Mouse (Mus musculus) gastrocnemius, postnatal 36 days (tissue): ENCODE results near the gene Prpf38a. TPM values are rescaled to one million over a fixed set of nuclear protein-coding genes. Genes with fewer than 3 reads are reported as not detected.
A peak's percentile ranks its signal among the peaks of the same experiment; 100 is the strongest.

Source experiments
- DNase-seq, 2 experiments: peaks; one replicate each; pipeline ENCODE4 v3.0.0; 2022
- intact Hi-C: fragments of 180-260 bp; cut with DNase I; formaldehyde crosslinking; loops from one replicate; pipeline ENCODE4 v1.15.1; 2025
- long read RNA-seq, 2 experiments: library from polyadenylated mRNA; stranded (forward); transcript quantifications; one replicate each; pipeline ENCODE4 v2.0.0; 2021
- total RNA-seq, 2 experiments: library from RNA; stranded (reverse); gene quantifications; 2 replicates each; pipeline ENCODE4 v1.2.3; 2021

Prpf38a gene
- total RNA-seq: 10 to 100 TPM in 1 of 2 experiments, 1 to 10 TPM in 1; 9.5 to 13.9 TPM
- long read RNA-seq, experiment 1, transcript Prpf38a-201 (10 exons, 1,516 nt): major isoform, 11 of 13 reads
- long read RNA-seq, experiment 1, partial matches to known transcripts: 2 of 13 reads
- long read RNA-seq, experiment 1, other reads (novel, unspliced or antisense): 0 of 13 reads
- long read RNA-seq, experiment 2, transcript Prpf38a-201 (10 exons, 1,516 nt): major isoform, 16 of 16 reads
- long read RNA-seq, experiment 2, partial matches to known transcripts: 0 of 16 reads
- long read RNA-seq, experiment 2, other reads (novel, unspliced or antisense): 0 of 16 reads

DNA sequence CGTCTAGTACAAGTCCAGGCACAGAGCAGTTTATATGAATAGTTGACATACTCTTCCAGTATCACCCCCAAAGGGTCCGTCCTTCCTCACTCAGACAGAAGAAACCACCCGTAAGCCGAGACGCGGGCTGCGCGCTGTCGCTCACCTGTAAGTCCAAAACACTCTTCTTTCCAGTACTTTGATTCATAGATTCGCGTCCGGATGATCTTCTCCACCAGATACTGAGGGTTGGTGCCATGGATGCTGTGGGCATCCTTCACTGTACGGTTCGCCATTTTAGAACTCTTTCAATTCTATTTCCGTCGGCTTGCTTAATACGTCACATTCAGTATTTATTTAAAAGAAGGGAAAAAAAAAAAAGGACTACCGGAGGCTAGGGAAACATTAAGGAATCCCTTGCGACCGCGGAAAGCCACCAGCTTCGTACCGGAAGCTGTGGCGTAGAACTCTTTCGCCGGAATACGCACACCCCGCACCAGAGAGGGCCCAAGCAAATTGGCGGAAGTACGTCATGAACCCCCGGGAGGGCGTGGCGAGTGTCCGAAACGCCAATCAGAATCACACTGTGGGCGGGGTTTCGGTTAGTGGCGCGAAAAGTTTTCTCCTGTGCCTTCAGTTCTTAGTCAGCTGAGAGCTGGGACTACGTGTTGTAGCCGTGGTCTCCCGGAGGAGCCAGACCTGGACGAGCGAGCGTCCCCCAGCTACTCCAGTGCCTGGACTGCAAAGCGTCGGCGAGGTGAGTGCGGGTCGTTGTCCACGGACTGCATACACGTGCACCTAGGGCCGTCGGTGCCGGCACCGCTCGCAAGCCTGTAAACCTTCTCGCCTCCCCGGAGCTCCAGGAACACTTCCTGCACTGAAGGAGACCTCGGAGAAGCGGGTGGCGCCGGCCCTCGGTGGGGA is at the start of gene Prpf38a, which contains the start of gene Orc1:
Prpf38a (minus strand) TSS at position 497 of the 903 bp plus-strand sequence.
Orc1 (plus strand) TSS at position 584 of the 903 bp plus-strand sequence.
- intact Hi-C loops: no loop called here
- DNase-seq: peak; percentile 94 to 97

DNA sequence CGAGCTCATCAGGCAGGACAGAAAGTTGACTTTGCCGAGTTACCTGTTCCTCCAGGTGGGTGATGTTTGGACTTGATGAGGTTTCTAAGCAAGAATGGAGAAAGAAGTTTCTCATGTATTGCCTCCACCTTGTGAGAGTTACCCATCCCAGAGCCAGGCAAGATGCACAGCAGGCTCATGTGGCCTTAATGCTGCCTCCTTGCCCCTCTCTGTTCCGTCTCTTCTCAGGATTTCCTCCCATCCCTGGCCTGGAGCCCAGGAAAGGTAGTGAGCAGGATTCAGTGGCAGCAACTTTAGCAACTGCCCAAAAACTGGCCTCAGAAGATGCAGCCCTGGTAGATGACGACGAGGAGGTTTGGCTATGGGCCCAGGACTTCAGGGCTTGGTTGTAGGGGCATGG is 47.9 kb upstream of the Prpf38a start:
- DNase-seq: no peak
- intact Hi-C loops: no loop called here

- intact Hi-C loops: no loop called here
- DNase-seq: no peak
These were observed 42.4 kb upstream of the Prpf38a start for GRCm38 (mm10) chr4:108621504-108621903.

- no peak for DNase-seq
- intact Hi-C loops: no loop called here
These were observed 41.4 kb upstream of the Prpf38a start for GRCm38 (mm10) chr4:108620536-108620935.

DNA sequence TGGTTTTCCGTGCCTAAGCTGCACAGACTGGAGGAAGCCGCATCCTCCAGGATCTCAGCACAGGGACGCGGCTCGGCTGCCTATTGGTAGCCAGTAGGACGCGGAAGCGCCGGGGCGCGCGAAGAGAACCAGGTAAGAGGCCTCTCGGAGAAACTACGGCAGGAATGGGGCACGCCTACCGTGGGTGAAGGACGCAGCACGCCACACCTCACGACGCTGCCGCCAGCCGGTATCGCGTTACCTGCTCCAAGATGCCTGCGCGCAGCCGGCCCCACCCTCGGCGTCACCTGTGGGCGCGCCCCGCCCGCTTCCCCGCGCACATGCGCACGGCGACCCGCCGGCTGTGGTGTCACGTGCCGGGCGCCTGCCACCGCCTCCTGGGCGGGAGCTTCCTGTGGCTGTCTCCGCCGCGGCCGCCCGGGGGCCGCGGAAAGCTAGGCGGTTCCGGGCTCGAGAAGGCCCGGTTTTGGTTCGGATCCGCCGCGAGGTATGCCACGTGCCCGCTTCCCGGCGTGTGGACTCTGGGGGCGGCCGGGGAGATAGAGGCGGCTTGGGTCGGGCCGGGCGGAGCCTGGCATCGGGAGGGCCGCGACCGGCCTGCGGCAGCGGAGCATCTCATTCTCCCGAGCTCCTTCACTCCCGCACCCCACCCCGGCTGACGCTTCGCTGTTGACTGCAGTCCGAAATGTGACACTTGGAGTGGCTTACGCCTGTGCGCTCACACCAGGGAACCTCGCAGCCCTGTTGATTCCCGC is 40.6 kb upstream of the Prpf38a start, which contains the start of gene Cc2d1b:
Cc2d1b (plus strand) TSS at position 354 of the 755 bp plus-strand sequence.
- peak; percentile 80 to 84 for DNase-seq

DNA sequence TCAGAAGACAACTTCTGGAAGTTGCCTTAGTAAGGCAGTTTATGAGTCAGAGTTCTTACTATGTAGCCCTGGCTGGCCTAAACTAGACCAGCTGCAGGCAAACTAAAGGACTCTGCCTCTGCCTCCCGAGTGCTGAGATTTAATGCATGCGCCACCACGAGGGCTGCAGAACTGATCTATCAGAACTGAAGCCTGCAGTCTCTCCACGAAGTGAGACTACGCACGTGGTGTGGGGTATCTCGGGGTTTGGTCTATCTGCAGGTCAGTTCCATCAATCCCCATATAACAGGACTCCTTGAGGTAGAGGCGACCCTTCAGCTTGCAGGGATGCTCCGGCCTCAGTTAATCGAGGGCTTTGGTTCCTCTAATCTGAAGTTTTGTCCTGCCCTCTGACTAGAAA is 40.0 kb upstream of the Prpf38a start:
- no peak for DNase-seq
- intact Hi-C loops: no loop called here

More for the DNA sequence above, 40.6 kb upstream of the Prpf38a start, which contains the start of gene Cc2d1b:
- intact Hi-C loops: no loop called here

GRCm38 (mm10) chr4:108618586-108618985 is 39.5 kb upstream of the Prpf38a start:
- DNase-seq: no peak
- intact Hi-C loops: no loop called here

DNA sequence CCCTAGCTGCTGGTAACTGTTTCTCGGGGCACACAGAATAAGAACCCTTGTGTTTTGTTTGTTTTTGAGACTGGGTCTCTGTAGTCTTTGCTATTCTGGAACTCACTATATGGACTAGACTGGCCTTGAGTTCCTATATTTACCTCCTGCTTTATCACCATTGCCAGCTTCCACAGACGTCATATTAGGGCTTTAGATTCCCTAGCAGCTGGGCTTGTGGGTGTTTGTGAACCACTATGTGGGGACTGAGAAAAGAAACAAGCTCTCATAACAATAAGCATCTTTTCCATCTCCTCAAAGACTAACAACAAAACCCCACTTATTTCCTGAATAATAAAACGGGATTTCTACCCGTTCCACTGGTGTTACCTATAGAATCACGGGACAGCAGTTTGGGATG is 31.8 kb upstream of the Prpf38a start:
- intact Hi-C loops: no loop called here
- no peak for DNase-seq

DNA sequence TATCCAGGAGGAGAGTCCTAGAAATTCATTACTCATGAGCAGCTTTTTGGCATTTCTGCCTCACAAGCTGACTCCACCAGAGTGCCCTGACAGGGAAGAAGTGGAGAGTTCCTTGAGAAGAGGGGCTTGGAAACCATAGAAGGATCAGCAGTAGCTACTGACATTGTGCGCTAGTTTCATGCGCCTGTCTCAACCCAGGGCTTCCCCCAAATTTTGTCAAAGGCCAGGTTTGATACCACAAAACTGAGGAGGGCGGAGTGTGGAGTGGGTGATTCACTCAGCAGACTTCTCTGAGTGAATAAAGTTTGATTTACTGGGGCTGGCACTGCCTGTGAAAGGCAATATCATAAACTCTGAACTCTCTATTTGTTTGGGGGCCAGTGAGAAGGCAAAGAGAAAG is 29.5 kb upstream of the Prpf38a start:
- DNase-seq: no peak
- intact Hi-C loops: no loop called here

- intact Hi-C loops: no loop called here
- DNase-seq: no peak
These were observed 22.7 kb upstream of the Prpf38a start for GRCm38 (mm10) chr4:108601870-108602269.

DNA sequence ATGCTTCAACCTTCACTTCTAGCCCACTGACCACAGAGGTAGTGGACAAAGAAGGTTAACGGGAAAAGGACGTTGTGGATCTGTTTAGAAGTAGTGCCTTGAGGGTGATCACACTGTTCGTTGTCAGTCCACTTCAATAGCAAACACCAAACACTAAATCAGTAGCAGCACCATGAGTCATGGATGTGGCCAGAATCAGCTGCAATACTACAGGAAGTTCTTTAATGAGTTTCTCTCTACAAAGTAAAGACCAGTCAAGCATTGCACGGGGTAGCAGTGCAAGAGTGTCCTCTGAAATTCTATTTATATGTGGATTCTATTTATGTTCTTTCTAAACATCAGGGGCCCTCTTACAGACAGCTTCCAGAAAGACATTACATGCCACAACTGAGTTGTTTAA is 19.2 kb upstream of the Prpf38a start:
- no peak for DNase-seq
- intact Hi-C loops: no loop called here

DNA sequence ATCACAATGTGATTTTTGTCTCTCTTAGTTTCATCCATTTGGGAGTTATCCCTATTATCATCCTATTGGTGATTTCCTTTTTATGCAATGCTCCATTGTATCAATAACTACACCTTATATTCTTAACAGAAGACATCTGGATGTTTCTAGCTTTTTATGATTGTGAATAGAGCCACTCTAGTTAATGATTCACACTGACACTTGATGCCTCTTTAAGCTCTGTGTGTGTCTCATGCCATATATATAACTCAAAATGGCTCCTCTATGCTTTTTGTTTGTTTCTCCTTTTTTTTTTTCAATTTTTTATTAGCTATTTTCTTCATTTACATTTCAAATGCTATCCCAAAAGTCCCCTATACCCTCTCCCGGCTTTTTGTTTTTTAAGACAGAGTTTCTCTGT is 16.6 kb upstream of the Prpf38a start:
- no peak for DNase-seq
- intact Hi-C loops: no loop called here

DNA sequence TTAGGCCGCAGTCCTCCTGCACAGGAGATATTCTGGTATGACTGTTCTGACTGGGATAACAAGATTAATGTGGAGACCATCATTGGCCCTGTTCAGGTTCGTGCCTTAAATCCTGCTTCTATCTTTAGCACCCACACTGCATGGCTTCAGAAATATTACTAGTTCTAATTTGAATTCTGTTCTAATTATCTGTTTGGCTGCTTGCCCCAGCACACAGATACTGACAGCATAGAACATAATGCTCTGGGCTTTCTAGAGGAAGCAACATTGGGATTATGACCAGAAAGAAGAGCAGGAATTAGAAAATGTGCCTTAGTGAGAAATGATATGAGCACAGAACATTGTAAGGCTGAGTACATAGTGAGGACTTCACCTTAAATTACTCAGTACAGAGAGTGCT is 14.2 kb upstream of the Prpf38a start:
- DNase-seq: no peak
- intact Hi-C loops: no loop called here

- DNase-seq: no peak
- intact Hi-C loops: no loop called here
These were observed 741 bp upstream of the Prpf38a start for GRCm38 (mm10) chr4:108579743-108580411.

DNA sequence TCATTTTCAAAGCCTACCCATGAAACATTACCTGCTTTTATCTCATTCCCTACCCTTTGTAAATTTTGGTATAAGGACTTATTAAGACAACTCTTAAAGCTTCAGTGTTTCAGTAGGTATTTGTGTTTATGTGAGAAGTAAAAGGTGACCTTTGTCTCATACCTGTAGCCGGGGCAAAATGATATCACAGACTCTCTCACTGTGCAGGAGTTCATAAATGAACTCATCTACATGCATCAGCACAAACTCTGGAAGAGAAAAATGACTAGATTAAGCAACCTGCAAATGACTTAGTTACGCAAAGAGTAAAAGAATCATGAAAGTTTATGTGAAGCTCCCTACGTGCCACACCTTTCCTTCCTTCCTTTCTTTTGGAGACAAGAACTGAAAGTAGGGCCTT is 6.5 kb downstream of the Prpf38a start:
- intact Hi-C loops: no loop called here
- no peak for DNase-seq

DNA sequence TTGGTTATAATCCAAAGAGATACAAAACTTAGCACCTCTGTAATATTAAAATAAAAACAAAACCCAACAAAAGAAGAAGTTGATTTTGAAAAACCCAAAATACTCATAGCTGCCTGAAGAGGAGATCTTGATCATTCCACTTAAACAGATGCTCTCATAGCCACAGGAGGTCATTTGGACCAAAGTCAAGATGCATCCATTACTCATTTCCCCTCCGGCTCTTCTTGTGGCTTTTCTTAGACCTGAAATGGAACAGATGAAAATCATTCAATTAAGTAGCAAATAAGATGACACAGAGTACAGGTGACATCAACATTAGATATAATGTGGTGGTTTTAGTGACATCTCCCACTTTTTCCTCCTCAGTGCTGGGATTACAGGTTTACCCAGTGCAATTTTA is 14.1 kb downstream of the Prpf38a start:
- no peak for DNase-seq
- intact Hi-C loops: no loop called here

DNA sequence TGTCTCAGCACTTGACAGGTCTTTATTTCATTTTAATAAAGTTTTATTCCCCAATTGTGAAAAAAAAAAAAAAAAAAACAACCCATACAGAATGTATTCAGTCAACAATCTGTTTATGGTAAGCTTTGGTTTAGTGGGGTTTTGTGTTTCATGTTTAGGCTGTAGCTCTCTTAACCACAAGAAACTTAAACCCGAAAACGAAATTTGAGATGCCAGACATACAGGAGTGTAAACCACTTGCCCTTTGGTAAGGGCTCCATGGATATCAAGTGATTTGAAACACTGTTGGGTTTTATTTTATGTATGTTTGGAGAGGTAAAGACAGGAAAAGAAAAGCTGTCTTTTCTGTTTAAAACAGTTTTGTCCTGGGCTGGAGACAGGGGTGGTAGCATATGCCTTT is 39.4 kb downstream of the Prpf38a start:
- no peak for DNase-seq
- intact Hi-C loops: loop anchor here (5.0 kb wide), 1 partner anchor 202 kb away; no protein-coding TSS in a partner anchor
